Mouse (Mus musculus) Muller cell, postnatal 12 days (primary cell): Measurements from ENCODE around the gene Olfr122.

Source experiments
- DNase-seq: peaks from one replicate; pipeline ENCODE4 v3.0.0-alpha.2; 2015; ENCODE audit errors: inconsistent ontology term

Olfr122 gene

DNA sequence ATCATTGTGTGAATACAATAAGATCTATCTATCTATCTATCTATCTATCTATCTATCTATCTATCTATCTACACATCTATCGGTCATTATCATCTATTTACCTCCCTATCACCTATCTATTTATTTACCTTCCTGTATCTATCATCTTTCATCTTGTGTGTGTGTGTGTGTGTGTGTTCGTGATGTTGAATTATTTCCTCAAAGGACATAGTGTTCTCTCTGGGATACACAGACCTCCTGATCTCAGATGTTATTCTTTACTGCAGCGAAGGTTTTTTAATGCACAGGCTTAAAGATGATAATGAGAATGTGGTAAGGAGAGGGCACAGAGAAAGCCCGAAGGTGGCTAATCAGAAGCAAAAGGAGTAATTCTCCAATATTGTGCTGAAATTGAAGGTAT, at the start of gene Olfr122:
Olfr122 (plus strand) TSS at position 301 of the 400 bp plus-strand sequence.
- DNase-seq, result no peak

DNA sequence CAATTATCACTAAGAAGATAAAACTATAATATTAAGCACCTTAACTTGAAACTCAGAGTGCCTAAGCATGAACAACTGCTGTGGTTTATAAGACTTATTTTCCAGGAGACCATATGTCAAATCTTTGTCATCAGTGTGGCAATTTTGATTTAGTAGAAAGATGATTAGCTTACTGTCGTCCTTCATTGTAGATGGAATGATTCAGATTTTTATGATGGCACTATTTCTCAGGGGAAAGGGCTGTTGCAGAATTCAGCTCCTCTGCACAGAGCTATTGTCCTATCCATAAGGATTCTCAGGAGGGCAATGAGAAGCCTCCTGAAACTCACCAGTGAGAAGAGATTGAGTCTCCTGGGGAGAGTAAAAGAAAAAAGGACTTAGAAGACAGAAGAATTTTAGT, 46.9 kb upstream of the Olfr122 start, which contains the start of gene Olfr120:
Olfr120 (plus strand) TSS at position 301 of the 400 bp plus-strand sequence.
- no peak for DNase-seq

DNA sequence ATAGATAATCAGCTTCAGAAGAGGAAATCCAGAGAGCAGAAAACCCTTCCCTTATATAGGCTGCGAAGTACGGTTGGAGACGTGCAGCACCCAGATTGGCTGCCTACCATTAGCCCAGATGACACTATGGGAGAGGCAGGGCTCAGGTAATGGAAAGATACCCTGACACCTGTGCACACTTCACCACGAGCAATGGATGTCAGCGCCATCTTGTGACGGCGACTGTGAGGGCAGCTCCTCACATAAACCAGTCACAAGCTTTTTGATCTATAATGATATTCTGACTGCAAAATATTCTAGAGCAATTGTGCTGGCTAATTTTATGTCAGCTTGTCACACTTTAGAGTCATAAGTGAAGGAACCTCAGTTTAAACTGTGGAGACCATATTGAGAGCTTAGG, 30.3 kb upstream of the Olfr122 start:
- no peak for DNase-seq

DNA sequence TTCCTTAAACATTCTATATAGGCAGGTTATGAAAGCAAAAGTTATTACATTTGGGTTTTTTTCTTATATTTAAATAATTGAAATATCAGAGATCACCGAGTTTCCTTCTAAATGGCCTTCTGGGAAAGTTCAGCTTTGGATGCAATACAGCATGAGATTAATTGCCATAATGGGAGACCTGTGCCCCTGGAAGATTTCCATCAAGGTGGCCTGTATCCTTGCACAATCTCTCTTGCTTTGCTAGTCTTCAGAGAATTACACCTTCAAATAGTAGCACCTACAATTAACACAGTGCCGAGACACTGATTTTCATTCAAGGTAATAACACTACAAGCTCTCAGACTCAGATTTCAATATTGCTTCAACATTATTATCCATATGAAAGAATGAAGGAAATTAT, 24.8 kb downstream of the Olfr122 start, which contains the start of gene Olfr123:
Olfr123 (plus strand) TSS at position 301 of the 400 bp plus-strand sequence.
- DNase-seq, result no peak

DNA sequence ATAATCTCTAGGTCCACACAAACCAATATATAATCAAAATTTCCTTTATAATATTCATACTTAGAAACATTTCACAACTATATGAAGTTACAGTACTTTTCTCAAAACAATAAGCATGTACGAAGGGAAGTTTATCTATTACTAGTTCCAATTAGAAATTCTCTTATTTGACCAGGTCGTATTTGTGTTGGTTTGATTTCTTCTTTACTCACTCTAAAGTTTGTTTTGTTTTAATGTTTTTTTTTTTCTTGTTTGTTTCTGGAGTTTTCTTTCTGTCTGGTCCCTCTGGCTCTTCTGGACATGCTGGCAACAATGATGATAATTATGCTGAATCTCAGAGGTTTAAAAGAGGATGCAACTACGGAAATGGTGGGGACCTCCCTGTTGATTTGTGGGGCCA, 31.2 kb downstream of the Olfr122 start, which contains the start of gene Olfr124:
Olfr124 (plus strand) TSS at position 301 of the 400 bp plus-strand sequence.
- no peak for DNase-seq
